Mouse (Mus musculus) E14TG2a.4 (cell line): Measurements from ENCODE around the gene Rims1.

ENCODE experiments used
- CTCF ChIP-seq: conservative IDR thresholded peaks from 2 replicates; pipeline ENCODE4 v1.5.1; 2014; ENCODE audit warnings: low read length
- NANOG ChIP-seq: IDR thresholded peaks from 2 replicates; pipeline ENCODE4 v1.6.1; 2014; ENCODE audit warnings: borderline replicate concordance, low read length, mixed read lengths
- POU5F1 ChIP-seq: IDR thresholded peaks from 2 replicates; pipeline ENCODE4 v1.6.1; 2014; ENCODE audit warnings: low read length, borderline replicate concordance

GRCm38 (mm10) chr1:22806626-22807096 lies 867 bp upstream of the Rims1 start:
- TF ChIP-seq CTCF (no peak), NANOG (no peak), POU5F1 (no peak)
